Mouse (Mus musculus) fat pad, adult 2 months (tissue): ENCODE measurements around the gene Arfgef3.
"Not testable (repeated sequence)": the region's sequence is repeated elsewhere in the genome, so short reads cannot be mapped to it uniquely, and the experiment has no call there.

Experiments
- DNase-seq: peaks from one replicate; pipeline ENCODE4 v3.0.0-alpha.2; 2011; ENCODE audit warnings: low read depth, low spot score; ENCODE audit errors: extremely low read depth

Arfgef3 gene

DNA sequence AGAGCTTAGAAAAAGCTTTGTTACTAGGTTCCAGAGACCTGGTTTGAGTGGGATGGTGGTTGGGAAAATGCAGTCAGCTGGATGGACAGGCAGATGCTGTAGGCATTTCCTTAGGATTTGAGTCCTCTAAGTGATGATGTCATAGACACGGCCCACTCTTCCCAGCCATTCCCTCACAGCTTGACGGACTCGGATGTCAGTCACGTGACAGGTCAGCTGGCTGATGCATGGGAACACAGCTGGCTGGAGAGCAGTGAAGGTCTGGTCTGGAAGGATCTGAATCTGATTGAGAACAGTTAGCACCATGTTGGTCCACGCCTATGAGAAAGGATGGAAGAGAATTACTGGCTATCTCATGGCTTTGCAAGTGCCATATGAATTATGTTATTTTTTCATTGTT, 154.3 kb downstream of the Arfgef3 start:
- no peak for DNase-seq

DNA sequence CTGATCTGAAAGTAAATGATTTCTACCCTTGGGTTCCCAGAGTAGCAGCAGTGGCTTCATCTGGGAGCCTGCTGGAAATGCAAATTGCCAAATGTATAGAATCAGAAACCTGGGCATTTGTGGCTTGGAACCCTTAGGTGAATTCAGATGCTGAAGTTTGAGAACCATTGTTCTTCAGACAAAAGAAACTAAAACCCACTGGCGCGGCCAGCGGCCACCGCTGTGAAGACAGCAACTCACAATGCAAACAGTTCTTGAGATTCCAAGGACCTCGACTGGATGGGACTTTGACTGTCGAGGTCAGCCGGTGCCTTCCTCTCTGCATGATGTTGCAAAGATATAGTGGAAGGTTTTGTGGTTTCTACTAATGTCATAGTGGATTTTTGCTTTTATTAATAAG, 159.6 kb downstream of the Arfgef3 start:
- no peak for DNase-seq

DNA sequence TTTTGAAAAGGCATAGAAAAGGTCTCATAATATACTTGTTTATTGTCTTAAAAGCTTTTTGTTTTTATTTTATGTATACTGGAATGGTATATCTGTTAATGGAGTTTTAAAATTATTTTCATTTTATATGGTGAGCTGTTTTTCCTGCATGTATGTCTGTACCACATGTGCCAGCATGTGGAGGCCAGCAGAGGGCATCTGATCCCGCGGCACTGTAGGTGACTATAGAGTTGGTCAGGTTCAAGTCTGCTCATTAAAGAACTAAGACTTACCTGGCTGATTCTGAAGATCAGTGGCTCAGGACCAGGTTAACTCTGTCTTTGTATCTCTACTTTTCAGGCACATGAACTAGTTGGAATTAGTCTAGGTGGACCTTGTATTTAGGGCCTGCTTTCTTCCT, 171.2 kb downstream of the Arfgef3 start:
- DNase-seq = no peak

- no peak for DNase-seq
Observed at GRCm38 (mm10) chr10:18562940-18563339, 180.8 kb downstream of the Arfgef3 start.

DNA sequence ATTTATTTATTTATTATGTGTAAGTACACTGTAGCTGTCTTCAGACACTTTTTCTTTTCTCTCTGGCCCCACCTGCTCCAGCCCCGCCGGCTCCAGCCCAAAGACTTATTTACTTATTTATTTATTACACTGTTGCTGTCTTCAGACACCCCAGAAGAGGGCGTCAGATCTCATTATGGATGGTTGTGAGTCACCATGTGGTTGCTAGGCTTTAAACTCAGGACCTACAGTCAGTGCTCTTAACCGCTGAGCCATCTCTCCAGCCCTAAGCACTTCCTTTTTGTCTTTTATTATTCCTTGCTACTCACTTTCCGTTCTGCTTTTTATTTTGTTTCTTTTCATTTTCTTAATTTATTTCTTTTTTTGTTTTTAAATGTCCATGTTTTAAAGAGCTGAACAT, 182.3 kb downstream of the Arfgef3 start:
- DNase-seq = no peak

- not testable (repeated sequence) for DNase-seq
Observed at GRCm38 (mm10) chr10:18559076-18559475, 184.7 kb downstream of the Arfgef3 start.

GRCm38 (mm10) chr10:18549321-18550216, 194.2 kb downstream of the Arfgef3 start:
- DNase-seq = no peak

DNA sequence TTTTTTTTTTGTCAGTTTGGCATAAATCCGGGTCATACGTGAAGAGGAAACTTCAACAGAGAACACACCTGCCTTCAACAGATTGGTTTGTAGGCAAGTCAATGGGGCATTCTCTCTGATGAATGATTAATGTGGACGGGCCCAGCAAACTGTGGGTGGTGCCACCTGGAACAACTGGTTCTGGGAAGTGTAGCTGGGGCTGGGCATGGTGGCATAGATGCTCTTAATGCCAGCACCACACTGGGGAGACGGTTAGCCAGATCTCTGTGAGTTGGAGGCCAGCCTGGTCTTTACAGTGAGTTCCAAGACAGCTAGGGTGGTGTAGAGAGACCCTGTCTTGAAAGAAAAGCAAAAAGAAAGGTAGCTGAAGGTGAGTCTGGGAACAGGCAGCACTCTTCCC, 196.4 kb downstream of the Arfgef3 start:
- DNase-seq = no peak

GRCm38 (mm10) chr10:18545813-18546235, 197.9 kb downstream of the Arfgef3 start, which contains the start of gene Hebp2:
Gene Hebp2 (minus strand): TSS chr10:18546076.
- peak; percentile 88 for DNase-seq

DNA sequence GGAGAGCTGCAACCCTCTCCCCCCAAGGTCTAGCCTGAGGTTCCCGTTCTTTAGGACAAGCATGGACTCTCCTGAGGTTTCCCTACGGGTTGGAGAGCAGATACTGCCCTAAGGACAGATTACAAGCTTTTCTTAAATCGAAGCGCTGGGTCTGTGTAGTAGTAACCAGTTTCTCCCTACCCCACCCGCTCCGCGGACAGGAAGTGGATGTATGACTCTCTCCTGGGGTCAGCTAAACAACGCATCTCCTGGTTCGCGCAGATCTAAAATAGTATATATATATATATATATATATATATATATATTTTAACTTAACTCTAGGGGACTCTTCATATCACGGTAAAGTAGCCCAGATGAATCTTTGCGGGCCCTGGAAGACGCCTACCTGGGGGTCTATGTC, 198.4 kb downstream of the Arfgef3 start:
- DNase-seq = no peak

- DNase-seq = no peak
Observed at GRCm38 (mm10) chr10:18536889-18537288, 206.9 kb downstream of the Arfgef3 start.

DNA sequence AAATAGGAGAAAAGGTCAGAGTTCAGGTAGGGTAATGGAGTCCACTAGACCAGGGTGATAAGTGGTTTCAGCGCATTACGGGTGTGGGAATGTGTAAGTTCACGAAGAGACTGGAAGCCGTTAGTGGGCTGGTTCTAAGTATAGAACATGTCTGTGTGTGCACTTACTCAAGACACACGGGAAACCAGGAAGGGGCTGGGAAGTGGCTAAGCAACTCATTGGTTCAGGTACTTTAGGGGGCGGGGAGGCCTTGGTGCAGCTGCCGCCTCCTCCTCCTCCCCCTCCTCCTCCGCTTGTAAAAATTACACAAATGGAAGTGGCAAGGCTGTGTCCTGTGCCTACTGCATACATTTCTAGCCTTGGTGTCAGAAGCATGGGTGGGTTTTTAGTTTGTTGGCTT, 211.5 kb downstream of the Arfgef3 start:
- no peak for DNase-seq
